Mouse (Mus musculus): ENCODE measurements around the gene Zfp830. TPM values are rescaled to one million over a fixed set of nuclear protein-coding genes. Genes with fewer than 3 reads are reported as not detected.

The Zfp830 gene
- 39.2 and 41.1 TPM in 2 replicates for polyA plus RNA-seq (2015; fragmentation: Nextera tagmentation; extraction: Ambion mirVana)

- Histone ChIP-seq H3K4me2 (replicated peaks) (peak within 1 kb of the TSS; percentile 95), H3K4me3 (peak within 1 kb of the TSS; percentile 97), H3K9ac (peak within 1 kb of the TSS; percentile 93), H3K4me1 (peaks cover 19% of the 10 kb centered on the region), H3K9me3 (no peaks in the 10 kb centered on the region), H3K27ac (peak within 1 kb of the TSS; percentile 92), H3K36me3 (peaks cover 8% of the 10 kb centered on the region), H3K27me3 (no peaks in the 10 kb centered on the region)
- WGBS: under 1% methylated on average over 44 of the region's 44 CpGs
- peak; percentile 99 for ATAC-seq (ENCODE audit: low FRiP score, low read depth)
Measured at GRCm38 (mm10) chr11:82763742-82764437, at the start of gene Zfp830, which contains the start of gene Cct6b. TSS of gene Zfp830 (plus strand) at chr11:82764345. TSS of gene Cct6b (minus strand) at chr11:82764321.

GRCm38 (mm10) chr11:82719294-82719693 is 44.9 kb upstream of the Zfp830 start:
- no peaks in the 10 kb centered on the region for H3K9me3 ChIP-seq
- H3K4me2 ChIP-seq (replicated peaks): no peak overlapping the region
- no peak overlapping the region for H3K9ac ChIP-seq
- 89% methylated on average over 12 of the region's 12 CpGs for WGBS
- no peaks in the 10 kb centered on the region for H3K4me1 ChIP-seq
- no peak overlapping the region for H3K27ac ChIP-seq
- H3K36me3 ChIP-seq: no peaks in the 10 kb centered on the region
- H3K4me3 ChIP-seq: no peak overlapping the region
- no peaks in the 10 kb centered on the region for H3K27me3 ChIP-seq
- ATAC-seq (ENCODE audit: low FRiP score, low read depth): no peak

GRCm38 (mm10) chr11:82726862-82727261 is 37.3 kb upstream of the Zfp830 start:
- Histone ChIP-seq H3K4me1 (no peaks in the 10 kb centered on the region), H3K36me3 (no peaks in the 10 kb centered on the region), H3K4me3 (no peak overlapping the region), H3K27me3 (no peaks in the 10 kb centered on the region), H3K9ac (no peak overlapping the region), H3K9me3 (peaks cover 3% of the 10 kb centered on the region; the same call in 1 of the 2 replicates), H3K27ac (no peak overlapping the region), H3K4me2 (replicated peaks) (no peak overlapping the region)
- 94% methylated on average over 2 of the region's 2 CpGs for WGBS
- ATAC-seq (ENCODE audit: low FRiP score, low read depth): no peak

GRCm38 (mm10) chr11:82734227-82734626 is 29.9 kb upstream of the Zfp830 start:
- H3K27ac ChIP-seq: no peak overlapping the region
- H3K4me2 ChIP-seq (replicated peaks): no peak overlapping the region
- no peaks in the 10 kb centered on the region for H3K4me1 ChIP-seq
- H3K36me3 ChIP-seq: no peaks in the 10 kb centered on the region
- no peak for ATAC-seq (ENCODE audit: low FRiP score, low read depth)
- H3K27me3 ChIP-seq: no peaks in the 10 kb centered on the region
- H3K9ac ChIP-seq: no peak overlapping the region
- H3K9me3 ChIP-seq: no peaks in the 10 kb centered on the region
- H3K4me3 ChIP-seq: no peak overlapping the region

GRCm38 (mm10) chr11:82739006-82739405 is 25.1 kb upstream of the Zfp830 start:
- Histone ChIP-seq H3K4me1 (no peaks in the 10 kb centered on the region), H3K4me2 (replicated peaks) (no peak overlapping the region), H3K4me3 (no peak overlapping the region), H3K27me3 (no peaks in the 10 kb centered on the region), H3K9ac (no peak overlapping the region), H3K9me3 (no peaks in the 10 kb centered on the region), H3K27ac (no peak overlapping the region), H3K36me3 (no peaks in the 10 kb centered on the region)
- ATAC-seq (ENCODE audit: low FRiP score, low read depth): no peak

GRCm38 (mm10) chr11:82746138-82746537 is 18.0 kb upstream of the Zfp830 start:
- 0 out of 2 replicates have a peak, but pooled peaks cover 5% of the 10 kb centered on the region for H3K27me3 ChIP-seq
- no peak overlapping the region for H3K4me2 ChIP-seq (replicated peaks)
- 36% methylated on average over 6 of the region's 6 CpGs for WGBS
- H3K9ac ChIP-seq: no peak overlapping the region
- no peaks in the 10 kb centered on the region for H3K4me1 ChIP-seq
- no peaks in the 10 kb centered on the region for H3K36me3 ChIP-seq
- no peak overlapping the region for H3K27ac ChIP-seq
- ATAC-seq (ENCODE audit: low FRiP score, low read depth): no peak
- no peak overlapping the region for H3K4me3 ChIP-seq
- no peaks in the 10 kb centered on the region for H3K9me3 ChIP-seq

GRCm38 (mm10) chr11:82746857-82747366 is 17.2 kb upstream of the Zfp830 start:
- no peak for ATAC-seq (ENCODE audit: low FRiP score, low read depth)
- Histone ChIP-seq H3K36me3 (no peaks in the 10 kb centered on the region), H3K27ac (no peak overlapping the region), H3K4me2 (replicated peaks) (no peak overlapping the region), H3K27me3 (0 out of 2 replicates have a peak, but pooled peaks cover 5% of the 10 kb centered on the region), H3K4me3 (no peak overlapping the region), H3K4me1 (no peaks in the 10 kb centered on the region), H3K9me3 (no peaks in the 10 kb centered on the region), H3K9ac (no peak overlapping the region)
- WGBS: 78% methylated on average over 8 of the region's 8 CpGs

- Histone ChIP-seq H3K4me3 (no peak overlapping the region), H3K9me3 (no peaks in the 10 kb centered on the region), H3K27me3 (no peaks in the 10 kb centered on the region), H3K4me2 (replicated peaks) (no peak overlapping the region), H3K9ac (no peak overlapping the region), H3K4me1 (no peaks in the 10 kb centered on the region), H3K27ac (no peak overlapping the region), H3K36me3 (no peaks in the 10 kb centered on the region)
- 67% methylated on average over 5 of the region's 6 CpGs for WGBS
- ATAC-seq (ENCODE audit: low FRiP score, low read depth): no peak
Measured at GRCm38 (mm10) chr11:82752349-82753115, 11.6 kb upstream of the Zfp830 start.

- ATAC-seq (ENCODE audit: low FRiP score, low read depth): no peak
- WGBS: 86% methylated on average over 1 of the region's 1 CpGs
- no peak overlapping the region for H3K4me2 ChIP-seq (replicated peaks)
- no peak overlapping the region for H3K9ac ChIP-seq
- H3K27ac ChIP-seq: no peak overlapping the region
- no peaks in the 10 kb centered on the region for H3K36me3 ChIP-seq
- H3K9me3 ChIP-seq: no peaks in the 10 kb centered on the region
- H3K27me3 ChIP-seq: no peaks in the 10 kb centered on the region
- H3K4me3 ChIP-seq: no peak overlapping the region
- no peaks in the 10 kb centered on the region for H3K4me1 ChIP-seq
Measured at GRCm38 (mm10) chr11:82755919-82756318, 8.2 kb upstream of the Zfp830 start.

- 86% methylated on average over 6 of the region's 6 CpGs for WGBS
- peaks cover 19% of the 10 kb centered on the region for H3K4me1 ChIP-seq
- H3K4me2 ChIP-seq (replicated peaks): no peak overlapping the region
- H3K9me3 ChIP-seq: no peaks in the 10 kb centered on the region
- H3K27ac ChIP-seq: no peak overlapping the region
- H3K4me3 ChIP-seq: no peak overlapping the region
- no peak for ATAC-seq (ENCODE audit: low FRiP score, low read depth)
- H3K27me3 ChIP-seq: no peaks in the 10 kb centered on the region
- H3K36me3 ChIP-seq: 0 out of 2 replicates have a peak, but pooled peaks cover 2% of the 10 kb centered on the region
- H3K9ac ChIP-seq: no peak overlapping the region
Measured at GRCm38 (mm10) chr11:82762286-82762829, 1.8 kb upstream of the Zfp830 start.

- peak overlapping the region; percentile 95 for H3K4me2 ChIP-seq (replicated peaks)
- no peaks in the 10 kb centered on the region for H3K9me3 ChIP-seq
- peaks cover 19% of the 10 kb centered on the region for H3K4me1 ChIP-seq
- 4% methylated on average over 4 of the region's 4 CpGs for WGBS
- no peak for ATAC-seq (ENCODE audit: low FRiP score, low read depth)
- peak overlapping the region; percentile 93 for H3K9ac ChIP-seq
- peak overlapping the region; percentile 97 for H3K4me3 ChIP-seq
- H3K36me3 ChIP-seq: peaks cover 2% of the 10 kb centered on the region; the same call in 1 of the 2 replicates
- H3K27ac ChIP-seq: peak overlapping the region; percentile 92; the same call in 1 of the 2 replicates
- no peaks in the 10 kb centered on the region for H3K27me3 ChIP-seq
Measured at GRCm38 (mm10) chr11:82763261-82763660, 884 bp upstream of the Zfp830 start.

- Histone ChIP-seq H3K27ac (peak overlapping the region; percentile 92), H3K9ac (peak overlapping the region; percentile 93), H3K27me3 (no peaks in the 10 kb centered on the region), H3K9me3 (no peaks in the 10 kb centered on the region), H3K4me3 (peak overlapping the region; percentile 97), H3K36me3 (peaks cover 12% of the 10 kb centered on the region), H3K4me1 (peaks cover 19% of the 10 kb centered on the region), H3K4me2 (replicated peaks) (peak overlapping the region; percentile 95)
- ATAC-seq (ENCODE audit: low FRiP score, low read depth): peak; percentile 79; the same call in 1 of the 2 replicates
- WGBS: under 1% methylated on average over 28 of the region's 28 CpGs
Measured at GRCm38 (mm10) chr11:82764438-82764924, 336 bp downstream of the Zfp830 start.
